Mouse (Mus musculus) A20 (cell line): ENCODE results near the gene Stip1.
"Not testable (repeated sequence)": the region's sequence is repeated elsewhere in the genome, so short reads cannot be mapped to it uniquely, and the experiment has no call there.

Experiments
- DNase-seq: peaks from one replicate; pipeline ENCODE4 v3.0.0-alpha.2; 2011; ENCODE audit warnings: low read depth, low spot score

The Stip1 gene

GRCm38 (mm10) chr19:7064571-7064970, 24.8 kb upstream of the Stip1 start:
- peak; percentile 79 for DNase-seq

GRCm38 (mm10) chr19:7062916-7063315, 23.1 kb upstream of the Stip1 start:
- DNase-seq: no peak

- DNase-seq: no peak
Measured at GRCm38 (mm10) chr19:7062110-7062509, 22.3 kb upstream of the Stip1 start.

GRCm38 (mm10) chr19:7058541-7058940, 18.8 kb upstream of the Stip1 start:
- no peak for DNase-seq

- peak; percentile 93 for DNase-seq
Measured at GRCm38 (mm10) chr19:7057722-7058207, 18.0 kb upstream of the Stip1 start.

GRCm38 (mm10) chr19:7057126-7057721, 17.5 kb upstream of the Stip1 start:
- no peak for DNase-seq

- DNase-seq: peak; percentile 89
Measured at GRCm38 (mm10) chr19:7056248-7057087, 16.7 kb upstream of the Stip1 start, which contains the start of gene Macrod1. TSS of gene Macrod1 (plus strand) at chr19:7056810.

- DNase-seq: peak; percentile 29
Measured at GRCm38 (mm10) chr19:7055173-7055572, 15.4 kb upstream of the Stip1 start.

GRCm38 (mm10) chr19:7054772-7055171, 15.0 kb upstream of the Stip1 start:
- DNase-seq: no peak

GRCm38 (mm10) chr19:7053382-7053781, 13.6 kb upstream of the Stip1 start:
- DNase-seq: not testable (repeated sequence)

GRCm38 (mm10) chr19:7044706-7045105, 4.9 kb upstream of the Stip1 start:
- DNase-seq: no peak

- no peak for DNase-seq
Measured at GRCm38 (mm10) chr19:7044279-7044678, 4.5 kb upstream of the Stip1 start.

GRCm38 (mm10) chr19:7041171-7041570, 1.4 kb upstream of the Stip1 start:
- DNase-seq: no peak

- DNase-seq: peak; percentile 79
Measured at GRCm38 (mm10) chr19:7040637-7041130, 917 bp upstream of the Stip1 start.

GRCm38 (mm10) chr19:7039088-7039720, 563 bp downstream of the Stip1 start:
- peak; percentile 62 for DNase-seq

- no peak for DNase-seq
Measured at GRCm38 (mm10) chr19:7034006-7034405, 5.8 kb downstream of the Stip1 start.

- no peak for DNase-seq
Measured at GRCm38 (mm10) chr19:7029531-7029930, 10.2 kb downstream of the Stip1 start.

GRCm38 (mm10) chr19:7020224-7020641, 19.5 kb downstream of the Stip1 start:
- peak; percentile 80 for DNase-seq

GRCm38 (mm10) chr19:7019191-7019590, 20.6 kb downstream of the Stip1 start, which contains the start of gene Fermt3:
TSS of gene Fermt3 (minus strand) at chr19:7019469.
- peak; percentile 86 for DNase-seq

GRCm38 (mm10) chr19:7018546-7018945, 21.2 kb downstream of the Stip1 start:
- DNase-seq: no peak

GRCm38 (mm10) chr19:7017541-7018457, 22.0 kb downstream of the Stip1 start:
- DNase-seq: peak; percentile 88
